Mouse (Mus musculus): ENCODE measurements around the gene Agpat4.

DNA sequence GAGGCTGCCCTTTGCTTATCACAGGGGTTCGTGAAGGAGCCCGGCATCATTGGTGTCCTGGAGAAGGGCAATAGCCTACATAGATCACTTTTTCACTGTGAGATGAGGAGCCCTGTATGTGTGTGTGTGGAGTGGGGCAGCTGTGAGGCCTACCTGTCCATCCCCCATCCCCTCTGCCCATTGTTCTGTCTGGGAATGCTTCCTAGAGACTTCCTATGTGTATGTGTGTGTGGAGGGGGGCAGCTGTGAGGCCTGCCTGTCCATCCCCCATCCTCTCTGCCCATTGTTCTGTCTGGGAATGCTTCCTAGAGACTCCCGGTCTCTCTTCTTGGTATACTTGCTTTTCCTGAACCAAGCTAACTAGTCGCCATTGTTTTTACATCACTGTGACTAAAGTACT is 8.6 kb downstream of the Agpat4 start:
- TF ChIP-seq POLR2A (IDR thresholded peaks at IDR 0.05; ENCODE audit: borderline replicate concordance, extremely low read depth, insufficient read depth, insufficient read length, poor library complexity, severe bottlenecking) (no peak), CTCF (IDR thresholded peaks at IDR 0.05; ENCODE audit: borderline replicate concordance, extremely low read depth, insufficient read depth, insufficient read length) (no peak)

Measured in brain, embryonic 14.5 days (tissue).